ENCODE assay signal across 8 mouse cellular contexts in the genomic region with DNA sequence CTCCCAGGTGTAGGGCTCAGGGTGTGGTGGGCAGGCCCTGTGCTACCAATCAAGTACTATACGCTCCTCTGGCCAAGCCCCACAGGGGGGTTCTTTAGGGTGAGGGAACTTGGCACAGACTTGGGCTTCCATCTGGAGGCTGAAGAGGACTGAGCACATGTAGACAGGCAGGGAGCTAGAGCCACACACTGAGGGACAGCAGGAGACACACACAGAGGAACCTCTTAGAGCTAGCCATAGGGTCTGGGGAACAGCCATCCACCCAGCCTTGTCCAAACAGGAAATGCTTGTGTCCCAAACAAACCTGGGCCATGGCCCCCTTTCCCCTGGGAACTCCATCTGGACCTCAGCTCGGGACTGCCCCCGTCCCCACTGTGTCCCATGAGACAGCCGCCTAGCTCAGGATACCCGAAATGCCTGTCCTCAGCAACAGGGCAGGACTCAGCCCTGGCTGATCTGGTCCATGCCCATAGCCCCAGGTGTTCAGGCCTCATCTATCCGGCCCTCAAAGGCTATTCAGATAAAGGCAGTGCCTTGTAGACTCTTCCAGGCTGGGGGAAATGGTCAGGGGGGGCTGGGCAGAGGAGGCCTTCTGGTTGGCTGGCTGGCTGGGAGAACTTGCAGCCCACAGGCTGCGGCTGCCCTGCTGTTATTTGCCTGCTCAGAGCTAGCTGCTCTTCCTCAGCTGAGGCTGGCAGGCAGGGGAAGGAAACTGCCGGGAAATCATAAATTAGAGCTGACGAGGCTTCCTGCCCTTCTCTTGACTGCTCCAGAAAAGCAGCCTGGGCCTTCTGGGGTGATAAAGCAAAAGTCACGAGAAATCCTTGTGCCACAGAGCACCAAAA. TPM values are rescaled to one million over a fixed set of nuclear protein-coding genes. Genes with fewer than 3 reads are reported as not detected.
A peak's percentile ranks its signal among the peaks of the same experiment; 100 is the strongest.
DNase-seq lines count a peak whose midpoint lies in the region; ATAC-seq and TF ChIP-seq lines count a peak whose summit lies in the region.

No protein-coding gene starts in this region.

- no peaks in the 10 kb centered on the region for H3K9me3 ChIP-seq in liver, embryonic 15.5 days (replicated peaks)

- no peaks in the 10 kb centered on the region for H3K36me3 ChIP-seq in liver, embryonic 15.5 days (replicated peaks)

- no peaks in the 10 kb centered on the region; the same call in 1 of the 2 replicates for H3K27me3 ChIP-seq in cerebellum, adult 2 months (ENCODE audit: control insufficient read depth, insufficient read depth, low read length)
- H3K27me3 ChIP-seq in liver, embryonic 15.5 days, result peaks cover 31% of the 10 kb centered on the region

- TF ChIP-seq CTCF in gastrocnemius, adult 2 months (IDR thresholded peaks at IDR 0.05), result no peak
- no peak for TF ChIP-seq CTCF in cerebellum, adult 2 months (IDR thresholded peaks at IDR 0.05; ENCODE audit: borderline replicate concordance, insufficient read depth, low read depth, low read length)

- 31% methylated on average over 10 of the region's 10 CpGs for WGBS in cerebellum, adult 2 months
- WGBS in liver, embryonic 15.5 days (ENCODE audit: insufficient replicate concordance), result 35% methylated on average over 10 of the region's 10 CpGs

- intact Hi-C loops in gastrocnemius, adult 2 months (cut with DNase I), result no loop called here

- DNase-seq in gastrocnemius, adult 2 months, result peak; percentile 35
- DNase-seq in gastrocnemius, postnatal 10 days, result no peak
- DNase-seq in cerebellum, adult 2 months, result peak; percentile 66
- DNase-seq in gastrocnemius, adult 18-20 months (ENCODE audit: low spot score), result no peak
- DNase-seq in ovary, postnatal 10 days (ENCODE audit: low spot score), result no peak

- ATAC-seq in hematopoietic stem cell, adult 5-6 weeks (replicated peaks in 1 of 2; ENCODE audit: insufficient read depth in 1 of 2, low FRiP score in 2 of 2, low TSS enrichment in 1 of 2, low read depth in 1 of 2, poor library complexity in 2 of 2, severe bottlenecking in 2 of 2), result peak; percentile 67 to 72
- ATAC-seq in liver, embryonic 15.5 days (ENCODE audit: insufficient read depth), result peak; percentile 24
- ATAC-seq in activated CD4-positive, CD25-positive, alpha-beta regulatory T cell, adult 4 months, result no peak

- peak overlapping the region; percentile 43; the same call in 1 of the 2 replicates for H3K27ac ChIP-seq in gastrocnemius, adult 2 months
- no peak overlapping the region for H3K27ac ChIP-seq in cerebellum, adult 2 months (ENCODE audit: insufficient read depth, low read length)
- H3K27ac ChIP-seq in liver, embryonic 15.5 days (replicated peaks), result 0 out of 2 replicates have a peak overlapping the region, but pooled peaks have one; percentile 33

- H3K4me3 ChIP-seq in gastrocnemius, adult 2 months, result no peak overlapping the region
- H3K4me3 ChIP-seq in cerebellum, adult 2 months (replicated peaks; ENCODE audit: insufficient read depth, low read depth, low read length), result no peak overlapping the region
- H3K4me3 ChIP-seq in liver, embryonic 15.5 days (replicated peaks), result no peak overlapping the region

- no peak overlapping the region for H3K9ac ChIP-seq in liver, embryonic 15.5 days

- no peak for TF ChIP-seq POLR2A in cerebellum, adult 2 months (IDR thresholded peaks at IDR 0.05; ENCODE audit: borderline replicate concordance, insufficient read depth, low read length)

- H3K4me1 ChIP-seq in cerebellum, adult 2 months (ENCODE audit: control insufficient read depth, insufficient read depth, low read length), result peaks cover 31% of the 10 kb centered on the region
- peaks cover 14% of the 10 kb centered on the region; the same call in 1 of the 2 replicates for H3K4me1 ChIP-seq in liver, embryonic 15.5 days (replicated peaks)

- H3K4me2 ChIP-seq in liver, embryonic 15.5 days, result no peak overlapping the region

RNA-seq across cellular contexts. Expression of a gene that starts 3.1 kb away (rescaled TPM):
- 10 to 100 TPM in 1 of 2 experiments, 1 to 10 TPM in 1; 5.4 to 10.9 TPM for total RNA-seq in gastrocnemius, adult 2 months (2021)
- 10 to 100 TPM; 15.2 to 16.3 TPM for total RNA-seq in gastrocnemius, postnatal 10 days (2021)
- 13.3 and 18.7 TPM in 2 replicates for polyA plus RNA-seq in cerebellum, adult 2 months (2012; rRNA removed)
- total RNA-seq in hematopoietic stem cell, adult 5-6 weeks (2017), result 16.0 and 16.7 TPM in 2 replicates
- polyA plus RNA-seq in liver, embryonic 15.5 days (2015; fragmentation: Nextera tagmentation; extraction: Ambion mirVana), result 3.5 and 3.7 TPM in 2 replicates
- total RNA-seq in gastrocnemius, adult 18-20 months (2021), result 1 to 10 TPM; 7.7 to 8.9 TPM
- polyA plus RNA-seq in activated CD4-positive, CD25-positive, alpha-beta regulatory T cell, adult 4 months (2017; shearing (Covaris generic)), result not detected

RNA-seq across cellular contexts. Expression of a gene that starts 56.1 kb away (rescaled TPM):
- total RNA-seq in gastrocnemius, adult 2 months (2021), result 10 to 100 TPM; 79.3 to 86.5 TPM
- 100 to 1,000 TPM; 141 to 189 TPM for total RNA-seq in gastrocnemius, postnatal 10 days (2021)
- 412 and 449 TPM in 2 replicates for polyA plus RNA-seq in cerebellum, adult 2 months (2012; rRNA removed)
- total RNA-seq in hematopoietic stem cell, adult 5-6 weeks (2017), result 658 and 663 TPM in 2 replicates
- 255 and 279 TPM in 2 replicates for polyA plus RNA-seq in liver, embryonic 15.5 days (2015; fragmentation: Nextera tagmentation; extraction: Ambion mirVana)
- 10 to 100 TPM; 68.9 to 74.1 TPM for total RNA-seq in gastrocnemius, adult 18-20 months (2021)
- 100 to 1,000 TPM; 143 to 144 TPM for polyA plus RNA-seq in activated CD4-positive, CD25-positive, alpha-beta regulatory T cell, adult 4 months (2017; shearing (Covaris generic))

RNA-seq across cellular contexts. Expression of a gene that starts 56.5 kb away (rescaled TPM):
- total RNA-seq in gastrocnemius, adult 2 months (2021), result 10 to 100 TPM; 24.1 to 32.1 TPM
- total RNA-seq in gastrocnemius, postnatal 10 days (2021), result 10 to 100 TPM; 21.5 to 24.8 TPM
- 27.6 and 29.5 TPM in 2 replicates for polyA plus RNA-seq in cerebellum, adult 2 months (2012; rRNA removed)
- total RNA-seq in hematopoietic stem cell, adult 5-6 weeks (2017), result 18.3 and 31.9 TPM in 2 replicates
- 12.0 and 13.4 TPM in 2 replicates for polyA plus RNA-seq in liver, embryonic 15.5 days (2015; fragmentation: Nextera tagmentation; extraction: Ambion mirVana)
- total RNA-seq in gastrocnemius, adult 18-20 months (2021), result 10 to 100 TPM; 29.2 to 36.9 TPM
- 1 to 10 TPM; 5.6 to 5.9 TPM for polyA plus RNA-seq in activated CD4-positive, CD25-positive, alpha-beta regulatory T cell, adult 4 months (2017; shearing (Covaris generic))

Comparison
In these comparisons a context has a peak if more than half of its experiments do, and no peak if none do; other contexts are left out.
1. DNase-seq: peak in gastrocnemius, adult 2 months (single experiment) and cerebellum, adult 2 months (2 of 2); none in gastrocnemius, postnatal 10 days (single experiment), gastrocnemius, adult 18-20 months (single experiment) and ovary, postnatal 10 days (single experiment).